Mouse (Mus musculus) hindbrain, embryonic 15.5 days (tissue): ENCODE measurements around the gene Pxmp4. TPM values are rescaled to one million over a fixed set of nuclear protein-coding genes. Genes with fewer than 3 reads are reported as not detected.

Experiments used
- ATAC-seq: fragments of 200-750 bp; cut with Nextera tagmentation; 2 replicates; pipeline ENCODE4 v1.8.0; 2017; ENCODE audit warnings: low read depth, moderate number of reproducible peaks, moderate TSS enrichment; ENCODE audit not compliant: low FRiP score
- H3K27ac ChIP-seq: fragments of 300-500 bp; sonication (generic); replicated peaks from 2 replicates; pipeline ENCODE4 v1.5.1; 2015; ENCODE audit warnings: mild to moderate bottlenecking, inconsistent platforms
- H3K27me3 ChIP-seq: fragments of 300-500 bp; sonication (generic); 2 replicates; pipeline ENCODE4 v1.6.1; 2015; ENCODE audit warnings: control low read depth, inconsistent platforms
- H3K36me3 ChIP-seq: fragments of 300-500 bp; sonication (generic); 2 replicates; pipeline ENCODE4 v1.6.1; 2015; ENCODE audit warnings: control low read depth, inconsistent platforms
- H3K4me1 ChIP-seq: fragments of 300-500 bp; sonication (generic); replicated peaks from 2 replicates; pipeline ENCODE4 v1.6.1; 2015; ENCODE audit warnings: control low read depth, inconsistent platforms
- H3K4me2 ChIP-seq: fragments of 300-500 bp; sonication (generic); 2 replicates; pipeline ENCODE4 v1.6.1; 2015; ENCODE audit warnings: moderate library complexity, mild to moderate bottlenecking, inconsistent platforms
- H3K4me3 ChIP-seq: fragments of 300-500 bp; sonication (generic); 2 replicates; pipeline ENCODE4 v1.5.1; 2015; ENCODE audit warnings: mild to moderate bottlenecking, inconsistent platforms
- H3K9ac ChIP-seq: fragments of 300-500 bp; sonication (generic); 2 replicates; pipeline ENCODE4 v1.6.1; 2015; ENCODE audit warnings: inconsistent platforms
- H3K9me3 ChIP-seq: fragments of 300-500 bp; sonication (generic); 2 replicates; pipeline ENCODE4 v1.6.1; 2016; ENCODE audit warnings: control low read depth, inconsistent platforms
- WGBS: fragments of 180-500 bp; shearing (Covaris S2); methylation state at CpG from one replicate; pipeline ENCODE4 v1.1.7; 2015; 5-methylcytosine and 5-hydroxymethylcytosine counted together
- polyA plus RNA-seq: library from polyadenylated mRNA; unstranded; fragments of >200 nt; fragmentation: Nextera tagmentation; extraction: Ambion mirVana; gene quantifications from 2 replicates; pipeline ENCODE4 v1.2.1, GENCODE M21; 2015

The Pxmp4 gene
- polyA plus RNA-seq, 1 experiment from 2014 or later: 18.6 TPM

DNA sequence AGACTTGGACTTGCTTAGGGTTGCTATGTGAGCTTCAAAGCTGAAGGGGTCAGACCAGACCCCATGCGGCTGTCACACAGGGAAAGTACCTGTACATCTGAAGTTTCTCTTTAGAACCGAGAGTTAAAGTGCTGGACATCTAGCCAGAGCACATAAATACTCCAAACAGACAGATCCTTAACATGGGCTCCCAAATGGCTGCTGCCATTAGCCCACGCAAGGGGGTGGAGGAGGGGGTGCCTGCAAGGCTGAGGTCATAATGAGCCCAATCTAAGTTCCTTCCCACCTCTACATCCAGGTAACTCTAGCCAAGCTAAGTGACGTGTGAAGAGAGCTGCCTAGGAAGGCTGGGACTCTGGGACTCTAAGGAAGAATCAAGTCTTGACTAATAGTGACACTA lies 52.0 kb downstream of the Pxmp4 start, which contains the start of gene Actl10:
Gene Actl10 (plus strand): TSS at position 301 of the 400 bp plus-strand sequence.
- H3K27ac ChIP-seq: peak within 1 kb of the TSS; percentile 49; the same call in 1 of the 2 replicates
- no peak within 1 kb of the TSS for H3K4me3 ChIP-seq
- WGBS: 85% methylated on average over 4 of the region's 4 CpGs
- H3K27me3 ChIP-seq: peaks cover 10% of the 10 kb centered on the region
- H3K4me1 ChIP-seq: peaks cover 40% of the 10 kb centered on the region
- H3K9ac ChIP-seq: no peak within 1 kb of the TSS
- no peaks in the 10 kb centered on the region for H3K9me3 ChIP-seq
- no peak for ATAC-seq
- H3K36me3 ChIP-seq: no peaks in the 10 kb centered on the region
- peak within 1 kb of the TSS; percentile 36 for H3K4me2 ChIP-seq

- Histone ChIP-seq H3K9ac (no peak overlapping the region), H3K4me3 (no peak overlapping the region), H3K4me2 (no peak overlapping the region), H3K4me1 (peaks cover 40% of the 10 kb centered on the region), H3K36me3 (no peaks in the 10 kb centered on the region), H3K27me3 (peaks cover 10% of the 10 kb centered on the region), H3K27ac (no peak overlapping the region), H3K9me3 (no peaks in the 10 kb centered on the region)
- 76% methylated on average over 2 of the region's 2 CpGs for WGBS
- no peak for ATAC-seq
Observed at GRCm38 (mm10) chr2:154550937-154551336, 52.6 kb downstream of the Pxmp4 start.

GRCm38 (mm10) chr2:154549886-154550189 lies 53.7 kb downstream of the Pxmp4 start:
- Histone ChIP-seq H3K27me3 (peaks cover 10% of the 10 kb centered on the region), H3K27ac (no peak overlapping the region), H3K9me3 (no peaks in the 10 kb centered on the region), H3K4me3 (peak overlapping the region; percentile 40), H3K4me2 (peak overlapping the region; percentile 83), H3K36me3 (no peaks in the 10 kb centered on the region), H3K4me1 (peaks cover 34% of the 10 kb centered on the region), H3K9ac (peak overlapping the region; percentile 53)
- ATAC-seq: no peak; the same call in 1 of the 2 replicates
- WGBS: 11% methylated on average over 20 of the region's 20 CpGs

GRCm38 (mm10) chr2:154549127-154549885 lies 54.2 kb downstream of the Pxmp4 start:
- Histone ChIP-seq H3K4me2 (peak overlapping the region; percentile 83), H3K27ac (0 out of 2 replicates have a peak overlapping the region, but pooled peaks have one; percentile 22), H3K9me3 (no peaks in the 10 kb centered on the region), H3K4me1 (peaks cover 34% of the 10 kb centered on the region), H3K9ac (peak overlapping the region; percentile 53), H3K36me3 (no peaks in the 10 kb centered on the region), H3K4me3 (peak overlapping the region; percentile 40), H3K27me3 (peaks cover 10% of the 10 kb centered on the region)
- WGBS: 2% methylated on average over 47 of the region's 48 CpGs
- peak; percentile 75 for ATAC-seq

GRCm38 (mm10) chr2:154548688-154549087 lies 54.8 kb downstream of the Pxmp4 start:
- Histone ChIP-seq H3K4me3 (no peak overlapping the region), H3K4me1 (peaks cover 34% of the 10 kb centered on the region), H3K4me2 (peak overlapping the region; percentile 83; the same call in 1 of the 2 replicates)

GRCm38 (mm10) chr2:154546711-154547110 lies 56.8 kb downstream of the Pxmp4 start, which contains the start of gene 1700003F12Rik:
Gene 1700003F12Rik, plus strand, starts transcription at chr2:154547085.
- Histone ChIP-seq H3K36me3 (no peaks in the 10 kb centered on the region), H3K4me3 (no peak within 1 kb of the TSS), H3K4me2 (no peak within 1 kb of the TSS), H3K27me3 (peaks cover 10% of the 10 kb centered on the region), H3K9ac (no peak within 1 kb of the TSS), H3K4me1 (peaks cover 21% of the 10 kb centered on the region), H3K27ac (no peak within 1 kb of the TSS), H3K9me3 (no peaks in the 10 kb centered on the region)
- 86% methylated on average over 10 of the region's 10 CpGs for WGBS
- ATAC-seq: no peak

More at GRCm38 (mm10) chr2:154548688-154549087, 54.8 kb downstream of the Pxmp4 start:
- Histone ChIP-seq H3K36me3 (no peaks in the 10 kb centered on the region), H3K9me3 (no peaks in the 10 kb centered on the region), H3K27me3 (peaks cover 10% of the 10 kb centered on the region), H3K9ac (no peak overlapping the region), H3K27ac (no peak overlapping the region)
- ATAC-seq: no peak
- 49% methylated on average over 3 of the region's 3 CpGs for WGBS

- no peaks in the 10 kb centered on the region for H3K9me3 ChIP-seq
- H3K27ac ChIP-seq: peak overlapping the region; percentile 84
- no peak overlapping the region for H3K4me3 ChIP-seq
- H3K9ac ChIP-seq: no peak overlapping the region
- WGBS: 69% methylated on average over 9 of the region's 9 CpGs
- peak; percentile 87 for ATAC-seq
- H3K4me2 ChIP-seq: no peak overlapping the region
- peaks cover 10% of the 10 kb centered on the region for H3K4me1 ChIP-seq
- H3K36me3 ChIP-seq: no peaks in the 10 kb centered on the region
- H3K27me3 ChIP-seq: no peaks in the 10 kb centered on the region
Observed at GRCm38 (mm10) chr2:154543567-154544347, 59.8 kb downstream of the Pxmp4 start.

GRCm38 (mm10) chr2:154541630-154542029 lies 61.9 kb downstream of the Pxmp4 start:
- Histone ChIP-seq H3K27me3 (no peaks in the 10 kb centered on the region), H3K4me2 (no peak overlapping the region), H3K4me3 (no peak overlapping the region), H3K9ac (no peak overlapping the region), H3K36me3 (peaks cover 4% of the 10 kb centered on the region; the same call in 1 of the 2 replicates), H3K4me1 (peaks cover 20% of the 10 kb centered on the region), H3K27ac (no peak overlapping the region), H3K9me3 (no peaks in the 10 kb centered on the region)
- 75% methylated on average over 2 of the region's 2 CpGs for WGBS
- ATAC-seq: no peak

GRCm38 (mm10) chr2:154539720-154540119 lies 63.8 kb downstream of the Pxmp4 start:
- H3K27ac ChIP-seq: 0 out of 2 replicates have a peak overlapping the region, but pooled peaks have one; percentile 43
- H3K9ac ChIP-seq: no peak overlapping the region
- ATAC-seq: no peak
- no peaks in the 10 kb centered on the region for H3K9me3 ChIP-seq
- peaks cover 20% of the 10 kb centered on the region for H3K4me1 ChIP-seq
- H3K27me3 ChIP-seq: no peaks in the 10 kb centered on the region
- no peak overlapping the region for H3K4me2 ChIP-seq
- peaks cover 21% of the 10 kb centered on the region for H3K36me3 ChIP-seq
- 78% methylated on average over 3 of the region's 3 CpGs for WGBS
- H3K4me3 ChIP-seq: no peak overlapping the region

DNA sequence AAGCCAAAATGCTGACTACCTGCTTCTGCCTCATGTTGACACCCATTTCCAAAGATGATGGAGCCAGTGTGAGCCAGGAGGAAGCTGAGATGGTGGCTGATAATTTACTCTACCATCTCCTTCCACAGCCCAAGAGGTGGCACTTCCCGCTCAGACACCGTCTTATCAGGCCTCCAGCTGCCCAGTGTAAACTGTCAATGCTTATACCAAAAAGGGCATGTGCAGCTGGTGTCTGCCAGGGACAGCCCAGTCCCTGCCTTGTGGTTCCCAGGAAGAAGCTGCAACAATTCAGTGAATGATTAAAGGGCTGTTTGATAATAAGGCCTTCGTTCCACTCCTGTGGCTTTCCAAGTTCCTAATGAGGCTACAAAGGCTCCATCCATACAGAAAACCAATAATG lies 64.8 kb downstream of the Pxmp4 start:
- H3K4me1 ChIP-seq: peaks cover 20% of the 10 kb centered on the region
- 33% methylated on average over 3 of the region's 3 CpGs for WGBS
- H3K36me3 ChIP-seq: peaks cover 26% of the 10 kb centered on the region
- no peak overlapping the region for H3K4me3 ChIP-seq
- no peak overlapping the region for H3K4me2 ChIP-seq
- H3K27ac ChIP-seq: peak overlapping the region; percentile 56
- H3K9me3 ChIP-seq: no peaks in the 10 kb centered on the region
- ATAC-seq: no peak
- no peaks in the 10 kb centered on the region for H3K27me3 ChIP-seq
- no peak overlapping the region for H3K9ac ChIP-seq

GRCm38 (mm10) chr2:154538310-154538709 lies 65.2 kb downstream of the Pxmp4 start:
- Histone ChIP-seq H3K9ac (no peak overlapping the region), H3K4me3 (no peak overlapping the region), H3K9me3 (no peaks in the 10 kb centered on the region), H3K4me2 (no peak overlapping the region), H3K27me3 (no peaks in the 10 kb centered on the region), H3K36me3 (peaks cover 27% of the 10 kb centered on the region), H3K27ac (peak overlapping the region; percentile 56), H3K4me1 (peaks cover 20% of the 10 kb centered on the region)
- no peak for ATAC-seq
- 30% methylated on average over 2 of the region's 2 CpGs for WGBS
